Mouse (Mus musculus) kidney, adult 2 months (tissue): Measurements from ENCODE around the gene Map2k2.
"Not testable (repeated sequence)": the region's sequence is repeated elsewhere in the genome, so short reads cannot be mapped to it uniquely, and the experiment has no call there.

Experiments used
- CTCF ChIP-seq: fragments of 200-500 bp; conservative IDR thresholded peaks from 2 replicates; pipeline ENCODE4 v1.5.1; 2011; ENCODE audit warnings: low read depth, mild to moderate bottlenecking, control low read depth, low read length, moderate library complexity, mixed read lengths; ENCODE audit not compliant: insufficient read depth, insufficient read length
- POLR2A ChIP-seq: fragments of 200-500 bp; IDR thresholded peaks from one replicate; pipeline ENCODE4 v1.6.1; 2011; ENCODE audit warnings: low read depth, low read length, control low read depth

GRCm38 (mm10) chr10:81064519-81064918, 41.2 kb upstream of the Map2k2 start:
- TF ChIP-seq CTCF, POLR2A: not testable (repeated sequence)
